Comparison of ENCODE assay signal across 13 mouse cellular contexts in the genomic region with DNA sequence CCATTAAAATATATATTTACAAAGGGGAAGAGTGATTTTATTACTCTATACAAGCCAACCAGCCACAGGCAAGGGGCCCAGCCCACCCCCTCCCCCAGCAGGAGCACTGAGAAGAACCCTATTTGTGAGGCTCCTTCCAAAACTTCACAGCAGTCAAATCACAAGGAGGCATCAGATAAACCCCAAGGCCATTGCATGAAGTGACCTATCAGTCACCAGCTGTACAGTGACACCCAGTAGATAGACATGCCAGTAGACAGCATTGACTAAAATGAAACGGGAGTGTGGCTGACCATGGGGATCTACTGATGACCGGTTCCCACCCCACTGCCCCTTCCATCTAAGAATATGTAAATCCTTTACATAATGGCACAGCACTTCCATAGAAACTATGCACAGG. TPM values are rescaled to one million over a fixed set of nuclear protein-coding genes. Genes with fewer than 3 reads are reported as not detected.
"Had no signal": no experiment of that assay in that cellular context is flagged by ENCODE, and none has a peak within 500 bp of the region (broad histone marks: within the 10 kb centered on the region; RNA-seq: fewer than 3 reads in every experiment).

No protein-coding gene starts in this region.

- H3K9ac ChIP-seq: kidney, embryonic 15.5 days had no signal

- H3K4me3 ChIP-seq: kidney, embryonic 15.5 days; left cerebral cortex, adult 2 months; midbrain, embryonic 13.5 days had no signal

- H3K36me3 ChIP-seq: kidney, embryonic 15.5 days; midbrain, embryonic 13.5 days had no signal

- H3K9me3 ChIP-seq: kidney, embryonic 15.5 days; midbrain, embryonic 13.5 days had no signal

- ATAC-seq: midbrain, embryonic 13.5 days had no signal

- H3K27me3 ChIP-seq: kidney, embryonic 15.5 days; midbrain, embryonic 13.5 days had no signal

- DNase-seq: kidney, adult 2 months; kidney, postnatal 14 days; lung, adult 18-20 months; right cerebral cortex, adult 18-20 months; right cerebral cortex, postnatal 25 days; thymus, postnatal 4 days had no signal

- H3K27ac ChIP-seq: kidney, embryonic 15.5 days; left cerebral cortex, adult 2 months; midbrain, embryonic 13.5 days; stomach, postnatal 0 days had no signal

- H3K4me2 ChIP-seq: kidney, embryonic 15.5 days; midbrain, embryonic 13.5 days had no signal

RNA-seq across cellular contexts. Expression of a gene that starts 51.5 kb away (rescaled TPM):
- polyA plus RNA-seq: kidney, adult 2 months; kidney, embryonic 15.5 days; limb, embryonic 11.5 days; lung, embryonic 16.5 days; midbrain, embryonic 13.5 days; neural tube, embryonic 14.5 days; stomach, postnatal 0 days had no signal
